Mouse (Mus musculus): ENCODE results near the gene Retreg3. TPM values are rescaled to one million over a fixed set of nuclear protein-coding genes. Genes with fewer than 3 reads are reported as not detected.
A peak's percentile ranks its signal among the peaks of the same experiment; 100 is the strongest.
"Not testable (repeated sequence)": the region's sequence is repeated elsewhere in the genome, so short reads cannot be mapped to it uniquely, and the experiment has no call there.

The Retreg3 gene
- polyA plus RNA-seq, 1 experiment from 2014 or later, result 11.1 TPM

DNA sequence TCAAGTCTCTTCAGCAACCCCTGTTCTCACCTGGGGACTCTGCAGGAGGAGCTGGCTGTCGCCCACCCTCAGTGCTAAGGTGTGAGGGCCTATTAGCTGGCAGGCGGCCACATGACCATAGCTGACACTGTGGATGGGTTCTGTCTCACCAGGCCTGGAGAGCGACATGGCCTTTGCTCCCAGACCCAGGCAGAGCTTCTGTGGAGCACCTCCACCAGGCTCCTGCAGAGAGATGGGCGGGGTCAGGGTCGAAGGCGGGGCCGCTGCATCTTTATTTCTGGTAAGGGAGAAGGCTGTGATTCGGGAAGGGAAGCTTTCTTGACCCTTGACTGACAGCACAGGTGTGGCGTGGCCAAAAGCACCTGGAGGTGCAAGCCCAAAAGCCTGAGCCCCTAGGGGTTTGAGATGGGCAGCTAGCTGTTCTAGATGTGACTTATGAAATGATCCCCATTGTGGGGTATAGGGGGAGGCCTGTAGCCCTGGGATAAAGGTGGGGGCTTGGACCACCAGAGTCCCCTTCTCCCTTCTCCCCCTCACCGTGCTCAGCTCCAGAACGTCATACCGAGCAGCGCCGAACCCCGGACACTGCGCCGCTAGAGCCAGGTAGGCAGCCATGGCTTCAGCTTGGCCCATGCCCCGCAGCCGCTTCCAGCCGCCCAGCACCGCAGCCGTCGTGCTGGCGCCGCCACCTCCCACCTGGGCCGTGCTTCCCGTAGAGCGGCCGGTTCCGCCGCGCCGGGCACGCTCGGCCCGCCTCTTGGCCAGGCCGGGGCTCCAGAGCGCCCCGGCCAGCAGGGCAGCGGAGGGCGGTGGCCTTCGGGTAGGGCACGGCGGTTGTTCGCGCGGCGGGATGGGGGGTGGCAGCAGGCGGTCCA lies 44.0 kb upstream of the Retreg3 start:
- DNase-seq (ENCODE audit: low spot score) (no peak), ATAC-seq (replicated peaks; ENCODE audit: low FRiP score) (no peak)
- Histone ChIP-seq H3K9ac (ENCODE audit: low read length) (peak overlapping the region; percentile 12; the same call in 1 of the 2 replicates), H3K9me3 (ENCODE audit: control insufficient read depth, low read length) (no peaks in the 10 kb centered on the region), H3K27me3 (ENCODE audit: control insufficient read depth, insufficient read depth, low read length) (peaks cover 61% of the 10 kb centered on the region), H3K36me3 (ENCODE audit: control insufficient read depth, insufficient read depth, low read length) (no peaks in the 10 kb centered on the region), H3K4me1 (replicated peaks; ENCODE audit: control insufficient read depth, insufficient read depth, low read length) (peaks cover 14% of the 10 kb centered on the region), H3K4me3 (ENCODE audit: low read depth, low read length) (peak overlapping the region; percentile 18), H3K4me2 (ENCODE audit: low read depth, low read length, severe bottlenecking) (peak overlapping the region; percentile 45), H3K27ac (ENCODE audit: low read depth, low read length) (no peak overlapping the region)
- 7% methylated on average over 48 of the region's 49 CpGs for WGBS

DNA sequence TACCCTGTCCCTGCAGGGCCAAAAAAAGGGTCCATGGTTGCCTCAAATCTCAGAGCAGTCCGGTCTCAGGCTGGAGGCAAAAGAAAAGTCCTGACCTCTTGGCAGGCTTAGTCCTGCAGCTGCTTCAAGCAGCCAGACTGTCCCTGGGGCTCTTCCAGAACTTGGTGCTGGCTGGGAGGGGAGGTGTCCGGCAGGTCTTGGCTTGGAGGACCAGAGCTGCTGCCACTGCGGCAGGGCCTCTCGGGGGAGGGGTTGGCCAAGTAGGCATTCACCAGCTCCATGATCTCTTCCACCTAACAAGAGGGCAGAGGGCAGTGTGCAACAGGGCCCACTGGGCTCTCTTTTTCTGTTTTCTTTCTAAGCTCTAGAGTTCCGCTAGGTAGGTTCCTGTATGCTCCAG lies 43.1 kb upstream of the Retreg3 start:
- Histone ChIP-seq H3K4me1 (replicated peaks; ENCODE audit: control insufficient read depth, insufficient read depth, low read length) (peaks cover 14% of the 10 kb centered on the region), H3K9ac (ENCODE audit: low read length) (no peak overlapping the region), H3K36me3 (ENCODE audit: control insufficient read depth, insufficient read depth, low read length) (no peaks in the 10 kb centered on the region), H3K27ac (ENCODE audit: low read depth, low read length) (no peak overlapping the region), H3K9me3 (ENCODE audit: control insufficient read depth, low read length) (no peaks in the 10 kb centered on the region), H3K4me3 (ENCODE audit: low read depth, low read length) (no peak overlapping the region), H3K4me2 (ENCODE audit: low read depth, low read length, severe bottlenecking) (no peak overlapping the region), H3K27me3 (ENCODE audit: control insufficient read depth, insufficient read depth, low read length) (peaks cover 51% of the 10 kb centered on the region)
- ATAC-seq (replicated peaks; ENCODE audit: low FRiP score) (no peak), DNase-seq (ENCODE audit: low spot score) (no peak)
- WGBS, result 52% methylated on average over 5 of the region's 5 CpGs

DNA sequence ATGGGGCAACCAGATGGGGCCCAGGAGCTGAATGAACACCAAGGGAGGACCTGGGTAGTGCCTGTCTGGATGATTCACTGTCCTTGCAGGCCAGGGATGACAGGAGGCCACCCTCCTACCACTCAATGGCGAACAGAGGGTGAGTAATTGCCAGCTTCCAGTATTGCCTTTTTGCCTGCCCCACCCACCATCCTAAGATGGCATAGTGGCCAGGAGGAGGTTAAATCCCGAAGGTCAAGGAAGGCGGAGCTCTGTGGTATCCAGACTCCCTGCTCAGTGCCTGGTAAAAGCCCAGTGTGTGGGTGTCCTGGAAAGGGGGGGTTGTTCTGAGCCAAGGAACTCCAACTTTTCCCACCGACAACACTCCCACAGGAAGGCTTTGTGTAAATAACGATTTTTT lies 42.6 kb upstream of the Retreg3 start:
- DNase-seq (ENCODE audit: low spot score), result no peak
- WGBS, result 54% methylated on average over 5 of the region's 5 CpGs
- ATAC-seq (replicated peaks; ENCODE audit: low FRiP score), result no peak

DNA sequence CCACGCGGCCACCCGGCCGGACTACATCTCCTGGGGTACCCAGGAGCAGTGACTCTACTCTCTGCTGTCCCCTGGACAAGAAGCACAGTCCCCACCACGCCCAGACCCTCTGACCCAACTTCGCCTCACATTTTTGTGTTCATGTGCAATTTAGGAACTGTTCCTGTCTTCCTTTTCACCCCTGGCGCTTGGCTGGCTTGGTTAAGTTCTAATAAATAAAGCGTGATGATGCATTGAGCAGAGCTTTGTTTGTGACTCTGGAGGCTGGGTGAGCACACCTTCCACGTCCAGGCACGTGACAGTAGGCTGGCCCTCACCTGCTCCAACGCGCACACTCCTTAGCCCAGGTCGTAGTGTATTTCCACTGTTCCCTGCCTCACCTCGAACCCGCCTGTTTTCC lies 41.9 kb upstream of the Retreg3 start:
- Histone ChIP-seq H3K27me3 (ENCODE audit: control insufficient read depth, insufficient read depth, low read length) (peaks cover 39% of the 10 kb centered on the region), H3K9me3 (ENCODE audit: control insufficient read depth, low read length) (no peaks in the 10 kb centered on the region), H3K4me2 (ENCODE audit: low read depth, low read length, severe bottlenecking) (no peak overlapping the region), H3K9ac (ENCODE audit: low read length) (no peak overlapping the region), H3K36me3 (ENCODE audit: control insufficient read depth, insufficient read depth, low read length) (no peaks in the 10 kb centered on the region), H3K4me3 (ENCODE audit: low read depth, low read length) (no peak overlapping the region), H3K27ac (ENCODE audit: low read depth, low read length) (no peak overlapping the region), H3K4me1 (replicated peaks; ENCODE audit: control insufficient read depth, insufficient read depth, low read length) (peaks cover 14% of the 10 kb centered on the region)
- no peak for ATAC-seq (replicated peaks; ENCODE audit: low FRiP score)
- 87% methylated on average over 15 of the region's 15 CpGs for WGBS
- DNase-seq (ENCODE audit: low spot score), result no peak

More for the DNA sequence above, 42.6 kb upstream of the Retreg3 start:
- H3K27ac ChIP-seq (ENCODE audit: low read depth, low read length), result no peak overlapping the region
- H3K9me3 ChIP-seq (ENCODE audit: control insufficient read depth, low read length), result no peaks in the 10 kb centered on the region
- no peak overlapping the region for H3K4me2 ChIP-seq (ENCODE audit: low read depth, low read length, severe bottlenecking)
- H3K4me3 ChIP-seq (ENCODE audit: low read depth, low read length), result no peak overlapping the region
- H3K4me1 ChIP-seq (replicated peaks; ENCODE audit: control insufficient read depth, insufficient read depth, low read length), result peaks cover 14% of the 10 kb centered on the region
- H3K36me3 ChIP-seq (ENCODE audit: control insufficient read depth, insufficient read depth, low read length), result no peaks in the 10 kb centered on the region
- H3K27me3 ChIP-seq (ENCODE audit: control insufficient read depth, insufficient read depth, low read length), result peaks cover 47% of the 10 kb centered on the region
- H3K9ac ChIP-seq (ENCODE audit: low read length), result no peak overlapping the region

DNA sequence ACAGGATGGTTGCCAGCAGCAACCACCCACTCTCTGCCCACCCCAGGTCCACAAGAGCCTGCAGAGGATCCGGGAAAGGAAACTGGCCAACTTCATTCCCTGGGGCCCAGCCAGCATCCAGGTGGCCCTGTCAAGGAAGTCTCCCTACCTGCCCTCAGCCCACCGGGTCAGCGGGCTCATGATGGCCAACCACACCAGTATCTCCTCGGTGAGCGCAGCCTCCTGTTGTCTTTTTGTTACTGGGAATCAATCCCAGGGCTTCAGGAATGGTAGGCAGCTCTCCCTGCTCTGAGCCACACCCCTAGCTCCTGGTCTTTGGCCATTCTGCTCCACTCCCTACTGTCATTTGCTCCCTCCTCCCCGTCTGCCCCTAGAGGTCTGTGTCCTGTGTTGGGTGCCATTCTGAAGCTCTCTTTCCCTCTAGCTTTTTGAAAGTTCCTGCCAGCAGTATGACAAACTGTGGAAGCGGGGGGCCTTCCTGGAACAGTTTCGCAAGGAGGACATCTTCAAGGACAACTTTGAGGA lies 41.4 kb upstream of the Retreg3 start:
- WGBS, result 78% methylated on average over 6 of the region's 8 CpGs
- H3K27ac ChIP-seq (ENCODE audit: low read depth, low read length); H3K36me3 ChIP-seq (ENCODE audit: control insufficient read depth, insufficient read depth, low read length); H3K9ac ChIP-seq (ENCODE audit: low read length); DNase-seq (ENCODE audit: low spot score); H3K4me2 ChIP-seq (ENCODE audit: low read depth, low read length, severe bottlenecking); ATAC-seq (replicated peaks; ENCODE audit: low FRiP score); H3K9me3 ChIP-seq (ENCODE audit: control insufficient read depth, low read length); H3K4me3 ChIP-seq (ENCODE audit: low read depth, low read length): not testable (repeated sequence)
- Histone ChIP-seq H3K4me1 (replicated peaks; ENCODE audit: control insufficient read depth, insufficient read depth, low read length) (peaks cover 15% of the 10 kb centered on the region), H3K27me3 (ENCODE audit: control insufficient read depth, insufficient read depth, low read length) (peaks cover 36% of the 10 kb centered on the region)

DNA sequence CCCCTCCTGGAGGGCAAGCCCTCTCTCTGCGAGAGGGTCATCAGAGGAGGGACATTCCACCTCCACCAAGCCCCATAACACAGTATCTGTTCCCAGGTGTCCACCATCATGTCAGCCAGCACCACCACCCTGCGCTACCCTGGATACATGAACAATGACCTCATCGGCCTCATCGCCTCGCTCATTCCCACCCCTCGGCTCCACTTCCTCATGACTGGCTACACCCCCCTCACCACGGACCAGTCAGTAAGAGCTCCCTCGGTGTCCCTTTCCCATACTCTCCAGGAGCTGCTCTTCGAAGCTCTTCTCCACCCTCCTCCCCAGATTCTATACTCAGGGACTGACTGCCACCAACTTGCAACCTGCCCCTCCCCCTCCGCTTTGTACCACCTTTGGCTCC lies 40.5 kb upstream of the Retreg3 start:
- not testable (repeated sequence) for DNase-seq (ENCODE audit: low spot score); H3K4me2 ChIP-seq (ENCODE audit: low read depth, low read length, severe bottlenecking); H3K9me3 ChIP-seq (ENCODE audit: control insufficient read depth, low read length); H3K36me3 ChIP-seq (ENCODE audit: control insufficient read depth, insufficient read depth, low read length); ATAC-seq (replicated peaks; ENCODE audit: low FRiP score); H3K4me3 ChIP-seq (ENCODE audit: low read depth, low read length); H3K9ac ChIP-seq (ENCODE audit: low read length); H3K27ac ChIP-seq (ENCODE audit: low read depth, low read length)
- Histone ChIP-seq H3K4me1 (replicated peaks; ENCODE audit: control insufficient read depth, insufficient read depth, low read length) (peaks cover 22% of the 10 kb centered on the region), H3K27me3 (ENCODE audit: control insufficient read depth, insufficient read depth, low read length) (peaks cover 27% of the 10 kb centered on the region)
- WGBS, result 73% methylated on average over 8 of the region's 10 CpGs

DNA sequence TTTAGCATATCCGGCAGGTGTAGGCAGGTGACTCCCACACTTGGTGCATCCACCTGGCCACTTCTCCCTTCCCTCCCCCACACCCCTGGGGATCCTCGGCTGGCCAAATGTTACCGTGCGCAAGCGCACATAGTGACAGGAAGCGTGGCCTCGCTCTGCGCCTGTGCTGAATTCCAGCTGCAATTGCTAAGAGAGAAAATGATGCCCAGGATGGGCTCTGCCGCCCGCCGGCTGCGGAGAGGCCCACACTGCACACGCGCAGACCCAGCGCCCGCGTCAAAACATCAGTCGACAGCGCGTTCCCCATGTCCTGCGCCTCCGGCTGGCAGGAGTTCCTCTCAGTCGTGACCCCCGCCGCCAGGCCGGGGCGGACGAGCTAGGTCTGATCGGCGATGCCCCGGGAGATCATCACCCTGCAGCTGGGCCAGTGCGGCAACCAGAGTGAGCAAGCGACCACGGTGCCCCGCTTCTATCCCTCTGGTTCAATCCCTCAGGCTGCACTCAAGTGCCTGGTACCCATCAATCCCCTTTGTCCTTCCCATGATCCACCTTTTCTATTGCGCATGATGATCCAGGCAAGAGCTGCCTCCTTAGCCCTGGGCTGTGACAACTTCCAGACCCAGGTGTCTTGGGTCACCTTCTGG lies 36.2 kb upstream of the Retreg3 start, which contains the start of gene Tubg2:
TSS of gene Tubg2 (plus strand) at position 180 of the 644 bp plus-strand sequence.
- Histone ChIP-seq H3K4me1 (replicated peaks; ENCODE audit: control insufficient read depth, insufficient read depth, low read length) (peaks cover 7% of the 10 kb centered on the region; the same call in 1 of the 2 replicates), H3K27me3 (ENCODE audit: control insufficient read depth, insufficient read depth, low read length) (peaks cover 2% of the 10 kb centered on the region; the same call in 1 of the 2 replicates), H3K36me3 (ENCODE audit: control insufficient read depth, insufficient read depth, low read length) (no peaks in the 10 kb centered on the region), H3K4me3 (ENCODE audit: low read depth, low read length) (peak within 1 kb of the TSS; percentile 34), H3K9ac (ENCODE audit: low read length) (peak within 1 kb of the TSS; percentile 65), H3K4me2 (ENCODE audit: low read depth, low read length, severe bottlenecking) (peak within 1 kb of the TSS; percentile 69), H3K9me3 (ENCODE audit: control insufficient read depth, low read length) (no peaks in the 10 kb centered on the region), H3K27ac (ENCODE audit: low read depth, low read length) (0 out of 2 replicates have a peak within 1 kb of the TSS, but pooled peaks have one; percentile 10)
- DNase-seq (ENCODE audit: low spot score) (peak; percentile 81), ATAC-seq (replicated peaks; ENCODE audit: low FRiP score) (peak; percentile 42; the same call in 1 of the 2 replicates)
- 2% methylated on average over 36 of the region's 36 CpGs for WGBS

DNA sequence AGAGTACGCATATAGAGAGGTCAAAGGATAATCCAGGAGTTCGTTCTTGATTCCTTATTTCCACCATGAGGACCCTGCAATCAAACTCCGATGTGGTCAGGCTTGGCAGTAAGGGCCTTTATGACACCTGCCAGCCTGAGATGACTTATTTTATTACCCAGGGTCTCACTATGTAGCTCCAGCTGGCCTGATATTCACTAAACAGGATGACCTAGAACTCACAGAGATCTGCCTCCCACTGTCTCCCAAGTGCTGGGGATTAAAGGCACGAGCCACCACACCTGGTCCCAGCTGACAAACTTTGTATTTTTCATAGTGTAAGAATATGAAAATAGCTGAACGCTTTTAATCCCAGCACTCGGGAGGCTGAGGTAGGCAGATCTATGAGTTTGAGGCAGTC lies 35.5 kb upstream of the Retreg3 start:
- DNase-seq (ENCODE audit: low spot score), result no peak
- Histone ChIP-seq H3K9me3 (ENCODE audit: control insufficient read depth, low read length) (no peaks in the 10 kb centered on the region), H3K4me3 (ENCODE audit: low read depth, low read length) (no peak overlapping the region), H3K27me3 (ENCODE audit: control insufficient read depth, insufficient read depth, low read length) (peaks cover 2% of the 10 kb centered on the region; the same call in 1 of the 2 replicates), H3K36me3 (ENCODE audit: control insufficient read depth, insufficient read depth, low read length) (no peaks in the 10 kb centered on the region), H3K9ac (ENCODE audit: low read length) (no peak overlapping the region), H3K27ac (ENCODE audit: low read depth, low read length) (no peak overlapping the region), H3K4me2 (ENCODE audit: low read depth, low read length, severe bottlenecking) (no peak overlapping the region), H3K4me1 (replicated peaks; ENCODE audit: control insufficient read depth, insufficient read depth, low read length) (peaks cover 7% of the 10 kb centered on the region; the same call in 1 of the 2 replicates)
- no peak for ATAC-seq (replicated peaks; ENCODE audit: low FRiP score)
- 71% methylated on average over 6 of the region's 6 CpGs for WGBS

Measured in forebrain, embryonic 11.5 days (tissue).